Mouse (Mus musculus): ENCODE results near the gene Mad2l1. TPM values are rescaled to one million over a fixed set of nuclear protein-coding genes. Genes with fewer than 3 reads are reported as not detected.

Mad2l1 gene
- 94.1 and 98.7 TPM in 2 replicates for polyA plus RNA-seq (2015; fragmentation: Nextera tagmentation; extraction: Ambion mirVana)

DNA sequence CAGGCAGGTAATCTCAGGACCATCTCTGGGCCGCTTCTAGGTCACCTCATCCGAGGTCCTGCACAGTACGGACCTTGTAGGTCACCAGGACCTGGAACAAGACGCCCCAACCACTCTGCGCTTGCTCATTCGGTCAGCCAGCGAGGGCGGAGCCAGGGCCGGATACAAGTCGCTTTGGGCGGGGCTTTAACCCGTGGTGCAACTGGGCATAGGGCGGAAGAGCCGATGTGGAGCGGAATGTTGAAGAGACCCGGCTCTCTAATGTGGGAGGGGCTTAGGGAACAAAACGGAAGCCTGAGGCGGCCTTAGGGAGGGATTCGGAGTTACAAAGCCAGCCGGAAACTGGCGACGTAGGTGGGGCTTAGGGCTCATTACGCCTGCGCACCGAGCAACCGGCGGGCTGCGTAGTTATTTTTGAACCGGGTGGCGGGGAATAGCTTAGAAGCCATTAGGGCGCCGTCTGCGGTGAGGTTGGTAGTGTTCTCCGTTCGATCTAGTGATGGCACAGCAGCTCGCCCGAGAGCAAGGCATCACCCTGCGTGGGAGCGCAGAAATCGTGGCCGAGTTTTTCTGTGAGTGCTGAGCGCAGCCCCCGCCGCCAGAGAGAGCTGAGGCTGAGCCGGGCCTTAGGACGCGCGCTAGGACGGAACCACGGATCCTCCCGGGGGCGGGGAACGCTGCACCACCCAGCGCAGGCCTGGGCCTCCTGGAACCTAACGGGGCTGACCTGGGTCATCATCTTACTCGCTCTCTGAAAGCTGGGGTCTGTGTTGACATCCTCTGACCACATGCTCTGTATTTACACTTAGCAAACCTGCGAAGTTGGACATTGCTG, at the start of gene Mad2l1:
Mad2l1 (plus strand) TSS at position 363 of the 835 bp plus-strand sequence.
- Histone ChIP-seq H3K9me3 (no peaks in the 10 kb centered on the region), H3K4me3 (replicated peaks) (peak within 1 kb of the TSS; percentile 87), H3K27me3 (replicated peaks) (no peaks in the 10 kb centered on the region), H3K36me3 (no peaks in the 10 kb centered on the region), H3K27ac (peak within 1 kb of the TSS; percentile 74), H3K4me2 (peak within 1 kb of the TSS; percentile 67), H3K9ac (peak within 1 kb of the TSS; percentile 54), H3K4me1 (no peaks in the 10 kb centered on the region)
- peak; percentile 100 for ATAC-seq (ENCODE audit: insufficient read depth, low FRiP score, low read depth)
- under 1% methylated on average over 57 of the region's 57 CpGs for WGBS

DNA sequence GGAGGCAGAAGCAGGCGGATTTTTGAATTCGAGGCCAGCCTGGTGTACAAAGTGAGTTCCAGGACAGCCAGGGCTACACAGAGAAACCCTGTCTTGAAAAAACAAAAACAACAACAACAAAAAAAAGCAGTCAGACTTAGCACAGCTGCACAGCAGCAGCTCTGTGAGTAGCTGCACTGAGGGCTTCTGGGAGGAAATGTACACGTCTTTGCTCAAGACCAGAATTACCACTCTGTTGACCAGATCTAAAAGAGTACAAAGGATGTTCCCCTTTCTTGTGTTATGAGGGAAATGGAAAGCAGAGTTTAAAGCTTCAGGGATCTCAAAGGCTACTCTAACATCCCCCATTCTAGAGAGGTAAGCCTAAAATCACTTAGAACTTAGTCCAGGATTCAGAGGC, 41.5 kb upstream of the Mad2l1 start:
- Histone ChIP-seq H3K4me2 (no peak overlapping the region), H3K36me3 (no peaks in the 10 kb centered on the region), H3K27ac (no peak overlapping the region), H3K4me1 (no peaks in the 10 kb centered on the region), H3K4me3 (replicated peaks) (no peak overlapping the region), H3K9ac (no peak overlapping the region), H3K27me3 (replicated peaks) (no peaks in the 10 kb centered on the region), H3K9me3 (no peaks in the 10 kb centered on the region)
- no peak for ATAC-seq (ENCODE audit: insufficient read depth, low FRiP score, low read depth)
- 77% methylated on average over 3 of the region's 3 CpGs for WGBS

DNA sequence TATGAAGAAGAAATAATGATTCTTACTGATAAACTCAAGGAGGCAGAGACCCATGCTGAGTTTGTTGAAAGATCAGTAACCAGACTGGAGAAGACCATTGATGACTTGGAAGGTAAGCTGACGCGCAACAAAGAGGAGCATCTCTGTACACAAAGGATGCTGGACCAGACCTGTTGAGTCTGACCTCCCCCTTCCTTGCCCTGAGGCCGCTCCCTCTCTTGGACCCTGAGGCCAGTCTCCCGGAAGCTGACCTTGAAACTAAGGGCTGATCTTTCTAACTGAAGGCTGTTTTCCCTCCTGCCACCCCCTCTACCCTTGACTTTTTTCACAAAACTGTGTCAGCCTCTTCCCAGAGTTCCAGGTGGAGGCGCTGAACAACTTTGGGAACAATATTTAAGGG, 18.8 kb upstream of the Mad2l1 start:
- no peak for ATAC-seq (ENCODE audit: insufficient read depth, low FRiP score, low read depth)
- Histone ChIP-seq H3K4me1 (no peaks in the 10 kb centered on the region), H3K27ac (no peak overlapping the region), H3K9me3 (no peaks in the 10 kb centered on the region), H3K4me3 (replicated peaks) (no peak overlapping the region), H3K4me2 (no peak overlapping the region), H3K27me3 (replicated peaks) (no peaks in the 10 kb centered on the region), H3K36me3 (no peaks in the 10 kb centered on the region), H3K9ac (no peak overlapping the region)
- WGBS, result 92% methylated on average over 5 of the region's 5 CpGs

DNA sequence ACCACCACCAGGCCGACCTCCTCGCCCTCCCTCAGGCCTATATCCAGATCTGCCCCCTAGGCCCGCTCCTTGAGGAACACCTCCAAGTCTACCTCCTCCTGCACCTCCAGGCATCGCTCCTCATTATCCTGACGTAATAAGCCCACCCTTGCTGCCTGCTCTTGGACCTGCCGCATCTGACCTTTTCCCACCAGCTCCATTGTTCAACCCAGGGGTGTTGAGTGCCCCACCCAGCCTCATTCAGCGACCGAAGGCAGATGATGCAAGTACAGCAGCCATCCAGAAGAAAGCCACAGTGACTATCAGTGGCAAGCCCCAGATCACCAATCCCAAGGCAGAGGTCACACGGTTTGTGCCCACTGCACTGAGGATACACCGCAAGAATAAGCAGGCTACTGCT, 6.8 kb upstream of the Mad2l1 start:
- Histone ChIP-seq H3K27ac (no peak overlapping the region), H3K4me1 (no peaks in the 10 kb centered on the region), H3K4me2 (no peak overlapping the region), H3K9me3 (no peaks in the 10 kb centered on the region), H3K27me3 (replicated peaks) (no peaks in the 10 kb centered on the region), H3K4me3 (replicated peaks) (no peak overlapping the region), H3K9ac (no peak overlapping the region), H3K36me3 (no peaks in the 10 kb centered on the region)
- no peak for ATAC-seq (ENCODE audit: insufficient read depth, low FRiP score, low read depth)
- WGBS, result 87% methylated on average over 10 of the region's 10 CpGs

DNA sequence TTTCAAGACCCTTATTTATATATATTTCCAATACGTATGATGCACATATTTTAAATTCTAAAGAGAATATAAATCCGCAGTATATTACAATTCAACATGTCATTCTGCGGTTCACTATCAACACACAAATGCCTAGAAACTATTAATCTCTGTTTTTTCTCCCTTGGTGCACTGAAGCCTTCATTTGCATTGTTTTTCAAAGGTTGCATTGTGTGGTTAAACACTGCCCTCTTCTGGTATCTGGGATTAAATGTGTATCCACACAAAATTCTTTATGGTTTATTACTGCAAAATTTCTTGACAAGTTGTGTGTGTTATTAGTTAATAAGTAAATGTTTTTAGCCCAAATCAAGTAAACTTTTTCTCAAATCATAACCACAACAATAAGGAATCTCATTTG, 1.9 kb upstream of the Mad2l1 start:
- no peaks in the 10 kb centered on the region for H3K36me3 ChIP-seq
- H3K4me2 ChIP-seq, result no peak overlapping the region
- 20% methylated on average over 3 of the region's 3 CpGs for WGBS
- no peak overlapping the region for H3K27ac ChIP-seq
- ATAC-seq (ENCODE audit: insufficient read depth, low FRiP score, low read depth), result no peak
- no peaks in the 10 kb centered on the region for H3K27me3 ChIP-seq (replicated peaks)
- H3K4me3 ChIP-seq (replicated peaks), result no peak overlapping the region
- no peak overlapping the region for H3K9ac ChIP-seq
- H3K9me3 ChIP-seq, result no peaks in the 10 kb centered on the region
- H3K4me1 ChIP-seq, result no peaks in the 10 kb centered on the region

DNA sequence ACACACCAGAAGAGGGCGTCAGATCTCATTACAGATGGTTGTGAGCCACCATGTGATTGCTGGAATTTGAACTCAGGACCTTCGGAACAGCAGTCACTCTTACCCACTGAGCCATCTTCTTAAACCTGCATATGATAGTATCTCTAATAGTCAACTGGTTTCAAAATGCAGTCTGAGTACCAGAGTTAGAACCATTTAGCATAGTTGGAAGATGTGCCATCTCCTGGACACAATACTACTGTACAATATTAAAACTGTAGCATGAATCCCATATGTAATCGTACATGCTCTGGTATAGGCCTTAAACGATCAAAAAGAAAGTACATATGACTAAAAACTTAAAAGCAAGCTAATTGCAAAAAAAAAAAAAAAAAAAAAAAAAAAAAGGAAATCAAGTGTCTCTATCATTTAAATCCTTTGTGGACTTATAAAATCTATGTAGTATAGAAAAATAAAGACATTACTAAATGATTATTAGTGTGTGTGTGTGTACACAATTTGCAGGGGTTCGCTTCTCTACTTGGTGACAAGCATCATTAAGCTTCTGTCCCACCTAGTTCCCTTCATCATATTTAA, 736 bp upstream of the Mad2l1 start:
- H3K4me1 ChIP-seq, result no peaks in the 10 kb centered on the region
- H3K9ac ChIP-seq, result no peak overlapping the region; the same call in 1 of the 2 replicates
- WGBS, result 69% methylated on average over 5 of the region's 5 CpGs
- ATAC-seq (ENCODE audit: insufficient read depth, low FRiP score, low read depth), result no peak
- peak overlapping the region; percentile 74 for H3K27ac ChIP-seq
- no peaks in the 10 kb centered on the region for H3K27me3 ChIP-seq (replicated peaks)
- H3K4me3 ChIP-seq (replicated peaks), result peak overlapping the region; percentile 87
- peak overlapping the region; percentile 67 for H3K4me2 ChIP-seq
- H3K36me3 ChIP-seq, result no peaks in the 10 kb centered on the region
- no peaks in the 10 kb centered on the region for H3K9me3 ChIP-seq

DNA sequence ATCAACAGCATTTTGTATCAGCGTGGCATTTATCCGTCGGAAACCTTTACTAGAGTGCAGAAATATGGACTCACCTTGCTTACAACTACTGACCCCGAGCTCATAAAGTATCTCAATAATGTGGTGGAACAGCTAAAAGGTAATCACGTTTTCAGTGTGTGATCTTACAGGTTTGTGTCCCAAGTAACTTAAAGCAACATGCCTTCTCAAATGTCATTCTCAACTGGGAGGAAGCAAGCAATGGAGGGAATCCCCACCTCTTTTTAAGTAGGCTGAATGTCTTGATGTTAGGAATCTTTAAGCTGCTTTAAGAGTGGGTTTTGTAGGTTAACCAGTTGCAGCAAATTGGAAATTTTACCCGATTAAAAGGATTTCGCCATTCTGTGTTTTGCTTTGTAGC, 776 bp downstream of the Mad2l1 start:
- Histone ChIP-seq H3K27me3 (replicated peaks) (no peaks in the 10 kb centered on the region), H3K4me2 (peak overlapping the region; percentile 67), H3K4me1 (no peaks in the 10 kb centered on the region), H3K27ac (peak overlapping the region; percentile 74; the same call in 1 of the 2 replicates), H3K36me3 (no peaks in the 10 kb centered on the region), H3K9me3 (no peaks in the 10 kb centered on the region), H3K9ac (peak overlapping the region; percentile 54), H3K4me3 (replicated peaks) (peak overlapping the region; percentile 87)
- no peak for ATAC-seq (ENCODE audit: insufficient read depth, low FRiP score, low read depth)
- whole genome bisulfite sequencing, result 12% methylated on average over 7 of the region's 7 CpGs

DNA sequence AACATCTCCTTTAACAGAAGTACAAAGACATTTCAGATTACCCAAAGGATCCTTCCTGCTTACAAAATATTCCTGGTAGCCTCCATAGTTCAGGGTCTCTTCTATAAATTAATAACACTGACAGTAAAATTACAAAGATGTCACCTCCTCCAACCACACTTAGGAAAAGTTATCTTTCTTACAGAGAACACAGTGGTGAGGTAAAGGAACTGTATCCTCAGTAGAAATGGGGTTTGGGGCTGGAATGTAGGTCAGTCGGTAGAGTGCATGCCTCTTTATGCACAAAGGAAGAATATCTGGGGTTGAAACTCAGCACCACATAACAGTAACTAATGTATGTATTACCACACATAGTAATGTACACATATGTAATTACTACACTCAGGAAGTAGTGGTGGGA, 24.8 kb downstream of the Mad2l1 start, which contains the start of gene Vmn1r32:
Vmn1r32 (minus strand) TSS at position 101 of the 400 bp plus-strand sequence.
- no peak for ATAC-seq (ENCODE audit: insufficient read depth, low FRiP score, low read depth)
- WGBS, result 85% methylated on average over 1 of the region's 1 CpGs
- no peaks in the 10 kb centered on the region for H3K9me3 ChIP-seq
- H3K9ac ChIP-seq, result no peak within 1 kb of the TSS
- no peaks in the 10 kb centered on the region for H3K27me3 ChIP-seq (replicated peaks)
- no peak within 1 kb of the TSS for H3K27ac ChIP-seq
- H3K4me3 ChIP-seq (replicated peaks), result no peak within 1 kb of the TSS
- no peaks in the 10 kb centered on the region for H3K4me1 ChIP-seq
- no peaks in the 10 kb centered on the region for H3K36me3 ChIP-seq
- no peak within 1 kb of the TSS for H3K4me2 ChIP-seq

DNA sequence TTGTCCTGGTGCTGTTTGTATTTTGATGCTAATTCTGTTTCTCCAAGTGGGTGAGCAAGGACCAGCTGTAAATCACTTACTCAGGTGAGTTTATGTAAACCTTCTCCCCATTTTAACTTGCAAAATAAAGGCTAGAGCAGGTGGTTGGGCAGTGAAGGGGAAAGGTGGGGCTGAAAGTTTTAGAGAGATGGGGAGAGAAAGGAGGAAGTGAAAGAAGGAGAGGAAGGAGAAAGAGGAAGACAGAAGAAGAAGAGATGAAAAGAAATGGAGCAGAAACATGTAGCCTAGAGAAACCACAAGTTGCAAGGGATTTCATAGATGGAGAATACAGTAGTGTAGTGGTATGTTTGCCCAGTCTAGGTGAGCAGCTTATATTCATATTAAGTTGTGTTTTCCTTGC, 60.6 kb downstream of the Mad2l1 start:
- ATAC-seq (ENCODE audit: insufficient read depth, low FRiP score, low read depth), result no peak
- no peaks in the 10 kb centered on the region for H3K36me3 ChIP-seq
- no peaks in the 10 kb centered on the region for H3K9me3 ChIP-seq
- H3K9ac ChIP-seq, result no peak overlapping the region
- no peak overlapping the region for H3K27ac ChIP-seq
- H3K4me3 ChIP-seq (replicated peaks), result no peak overlapping the region
- no peaks in the 10 kb centered on the region for H3K4me1 ChIP-seq
- no peak overlapping the region for H3K4me2 ChIP-seq
- no peaks in the 10 kb centered on the region for H3K27me3 ChIP-seq (replicated peaks)

Other genes starting within 250 kb of the Mad2l1 start
- gene Vmn1r32, start 24.7 kb downstream of the Mad2l1 start, polyA plus RNA-seq (2015; fragmentation: Nextera tagmentation; extraction: Ambion mirVana), result 0.09 and 0.10 TPM in 2 replicates
- not detected in 2 replicates for gene Vmn1r33, start 82.9 kb downstream of the Mad2l1 start, polyA plus RNA-seq (2015; fragmentation: Nextera tagmentation; extraction: Ambion mirVana)
- gene Vmn1r34, start 108.5 kb downstream of the Mad2l1 start, polyA plus RNA-seq (2015; fragmentation: Nextera tagmentation; extraction: Ambion mirVana), result not detected in 2 replicates
- gene Vmn1r35, start 150.5 kb downstream of the Mad2l1 start, polyA plus RNA-seq (2015; fragmentation: Nextera tagmentation; extraction: Ambion mirVana), result not detected in 2 replicates
- gene Vmn1r36, start 183.8 kb downstream of the Mad2l1 start, polyA plus RNA-seq (2015; fragmentation: Nextera tagmentation; extraction: Ambion mirVana), result not detected in 2 replicates
- not detected in 2 replicates for gene Vmn1r37, start 194.0 kb downstream of the Mad2l1 start, polyA plus RNA-seq (2015; fragmentation: Nextera tagmentation; extraction: Ambion mirVana)
- not detected in 2 replicates for gene Vmn1r38, start 247.2 kb downstream of the Mad2l1 start, polyA plus RNA-seq (2015; fragmentation: Nextera tagmentation; extraction: Ambion mirVana)